Mouse (Mus musculus): ENCODE results near the gene Kcnc1. TPM values are rescaled to one million over a fixed set of nuclear protein-coding genes. Genes with fewer than 3 reads are reported as not detected.

Gene Kcnc1
- polyA plus RNA-seq, 1 experiment from 2014 or later, result 0.18 TPM

- ATAC-seq (ENCODE audit: low FRiP score, low TSS enrichment), result no peak
- no peak for DNase-seq (ENCODE audit: low spot score)
- WGBS, result 74% methylated on average over 6 of the region's 6 CpGs
Measured at GRCm38 (mm10) chr7:46410727-46411126, 14.4 kb downstream of the Kcnc1 start.

DNA sequence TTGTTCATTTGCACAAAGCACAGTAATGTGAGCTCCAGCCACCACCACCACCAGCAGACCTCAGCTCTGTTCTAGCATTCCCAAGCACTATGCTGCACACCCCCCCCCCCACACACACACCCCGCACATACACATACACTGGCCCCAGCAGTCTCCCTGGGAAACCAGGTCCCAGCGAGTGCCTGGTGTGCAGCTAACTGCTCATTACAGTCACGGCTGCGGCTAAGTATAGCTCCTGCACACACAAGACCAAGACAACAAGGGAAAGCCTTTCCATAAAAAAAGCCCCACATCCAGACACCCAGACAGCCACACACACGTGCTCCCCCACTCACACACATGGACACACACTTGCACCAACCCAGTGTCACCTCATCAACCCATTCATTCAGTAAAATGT, 16.5 kb downstream of the Kcnc1 start:
- no peak overlapping the region for H3K4me3 ChIP-seq (ENCODE audit: low read depth, low read length)
- 81% methylated on average over 5 of the region's 5 CpGs for WGBS
- DNase-seq (ENCODE audit: low spot score) (no peak), ATAC-seq (ENCODE audit: low FRiP score, low TSS enrichment) (no peak)
- no peak overlapping the region for H3K27ac ChIP-seq (replicated peaks)
- no peak overlapping the region for H3K4me2 ChIP-seq (replicated peaks; ENCODE audit: low read depth)
- H3K9me3 ChIP-seq (ENCODE audit: control insufficient read depth, low read length), result no peaks in the 10 kb centered on the region
- no peak overlapping the region for H3K9ac ChIP-seq (ENCODE audit: low read length)
- no peaks in the 10 kb centered on the region for H3K4me1 ChIP-seq (replicated peaks; ENCODE audit: control insufficient read depth, insufficient read depth)
- no peaks in the 10 kb centered on the region for H3K27me3 ChIP-seq (ENCODE audit: control insufficient read depth, insufficient read depth, low read length)
- TF ChIP-seq CTCF (IDR thresholded peaks at IDR 0.05; ENCODE audit: low read depth) (no peak), EP300 (optimal IDR thresholded peaks at IDR 0.05) (no peak)
- H3K36me3 ChIP-seq (ENCODE audit: control insufficient read depth, insufficient read depth, low read length), result no peaks in the 10 kb centered on the region

More at GRCm38 (mm10) chr7:46410727-46411126, 14.4 kb downstream of the Kcnc1 start:
- Histone ChIP-seq H3K9me3 (ENCODE audit: control insufficient read depth, low read length) (no peaks in the 10 kb centered on the region), H3K36me3 (ENCODE audit: control insufficient read depth, insufficient read depth, low read length) (no peaks in the 10 kb centered on the region), H3K4me1 (replicated peaks; ENCODE audit: control insufficient read depth, insufficient read depth) (no peaks in the 10 kb centered on the region), H3K4me2 (replicated peaks; ENCODE audit: low read depth) (no peak overlapping the region), H3K27ac (replicated peaks) (no peak overlapping the region), H3K4me3 (ENCODE audit: low read depth, low read length) (no peak overlapping the region), H3K27me3 (ENCODE audit: control insufficient read depth, insufficient read depth, low read length) (no peaks in the 10 kb centered on the region), H3K9ac (ENCODE audit: low read length) (no peak overlapping the region)
- TF ChIP-seq EP300 (optimal IDR thresholded peaks at IDR 0.05), result no peak
- no peak for TF ChIP-seq CTCF (IDR thresholded peaks at IDR 0.05; ENCODE audit: low read depth)

DNA sequence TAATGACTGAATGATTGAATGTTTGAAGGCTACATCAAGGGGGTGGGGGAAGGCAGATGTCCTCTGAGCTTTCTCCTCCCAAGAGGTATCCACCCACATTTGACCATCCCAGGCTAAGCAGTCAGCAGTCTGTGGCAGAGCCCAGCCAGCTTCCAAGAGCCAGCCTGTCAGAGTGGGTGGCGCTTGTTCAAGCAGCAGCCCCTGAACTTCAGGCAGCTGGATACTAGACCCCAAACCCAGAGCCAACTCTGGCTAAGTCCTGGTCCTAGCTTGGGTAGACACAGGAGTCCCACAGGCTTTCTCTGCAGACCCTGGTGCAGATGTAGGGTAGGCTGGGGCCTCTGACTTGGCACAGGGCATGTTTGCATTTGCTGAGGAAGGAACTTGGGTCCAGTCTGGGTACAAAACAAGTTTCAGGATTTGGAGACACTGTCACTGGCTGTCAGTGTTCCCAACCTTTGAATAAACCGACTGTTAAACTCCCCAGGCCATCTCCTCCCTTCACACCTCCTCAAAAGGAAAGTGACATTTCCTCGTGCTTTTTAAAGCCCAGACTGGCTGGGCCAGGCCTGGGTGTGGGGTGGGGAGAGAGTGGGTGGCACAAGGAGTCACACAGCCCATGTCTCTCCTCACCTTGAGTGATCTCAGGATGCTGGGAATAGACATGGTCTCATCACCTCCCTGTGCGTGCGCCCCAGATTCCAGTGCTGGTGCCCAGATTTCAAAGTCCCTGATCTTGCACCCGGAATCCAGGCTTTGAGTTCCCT, 17.8 kb downstream of the Kcnc1 start:
- no peak for TF ChIP-seq CTCF (IDR thresholded peaks at IDR 0.05; ENCODE audit: low read depth)
- no peak for TF ChIP-seq EP300 (optimal IDR thresholded peaks at IDR 0.05)
- WGBS, result 60% methylated on average over 6 of the region's 6 CpGs

DNA sequence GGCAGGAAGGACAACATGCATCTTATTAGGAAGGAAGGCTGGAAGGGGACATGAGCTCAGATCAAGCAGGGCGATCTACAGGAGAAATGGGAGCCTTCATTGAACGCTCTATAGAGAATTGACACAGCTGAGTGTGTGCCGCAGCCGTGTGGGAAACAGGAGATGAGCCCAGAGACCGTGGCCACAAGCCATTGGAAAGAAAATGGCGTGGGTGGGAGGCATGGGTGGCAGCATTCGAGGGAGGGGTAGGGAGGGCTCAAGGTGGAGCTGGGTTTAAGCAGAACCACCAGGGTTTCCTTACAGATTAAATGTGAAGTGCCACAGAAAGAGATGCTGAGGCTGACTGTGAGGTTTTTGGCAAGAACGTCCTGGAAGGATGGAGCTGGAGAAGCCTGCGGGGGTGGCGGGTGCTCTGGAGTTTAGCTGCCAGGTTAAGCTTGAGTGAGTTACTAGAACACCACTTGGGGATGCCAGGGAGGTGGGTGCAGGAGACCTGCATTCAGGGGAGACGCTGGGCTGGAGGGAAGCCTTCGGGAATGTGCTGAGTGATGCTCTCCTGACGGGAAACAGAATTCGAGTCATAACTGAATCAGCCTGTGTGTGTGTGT, 19.6 kb downstream of the Kcnc1 start:
- 71% methylated on average over 14 of the region's 14 CpGs for WGBS

More for the DNA sequence above, 17.8 kb downstream of the Kcnc1 start:
- H3K27ac ChIP-seq (replicated peaks), result no peak overlapping the region
- no peak overlapping the region for H3K9ac ChIP-seq (ENCODE audit: low read length)
- no peaks in the 10 kb centered on the region for H3K9me3 ChIP-seq (ENCODE audit: control insufficient read depth, low read length)
- no peaks in the 10 kb centered on the region for H3K27me3 ChIP-seq (ENCODE audit: control insufficient read depth, insufficient read depth, low read length)
- no peak overlapping the region for H3K4me3 ChIP-seq (ENCODE audit: low read depth, low read length)
- no peaks in the 10 kb centered on the region for H3K36me3 ChIP-seq (ENCODE audit: control insufficient read depth, insufficient read depth, low read length)
- no peak overlapping the region for H3K4me2 ChIP-seq (replicated peaks; ENCODE audit: low read depth)
- ATAC-seq (ENCODE audit: low FRiP score, low TSS enrichment) (0 out of 2 replicates have a peak, but pooled peaks have one; percentile 15), DNase-seq (ENCODE audit: low spot score) (no peak)
- no peaks in the 10 kb centered on the region for H3K4me1 ChIP-seq (replicated peaks; ENCODE audit: control insufficient read depth, insufficient read depth)

GRCm38 (mm10) chr7:46417467-46417866, 21.2 kb downstream of the Kcnc1 start:
- H3K9ac ChIP-seq (ENCODE audit: low read length), result no peak overlapping the region
- TF ChIP-seq EP300 (optimal IDR thresholded peaks at IDR 0.05), result no peak
- TF ChIP-seq CTCF (IDR thresholded peaks at IDR 0.05; ENCODE audit: low read depth), result no peak
- H3K9me3 ChIP-seq (ENCODE audit: control insufficient read depth, low read length), result no peaks in the 10 kb centered on the region
- H3K27ac ChIP-seq (replicated peaks), result no peak overlapping the region
- no peak for ATAC-seq (ENCODE audit: low FRiP score, low TSS enrichment)
- no peaks in the 10 kb centered on the region for H3K4me1 ChIP-seq (replicated peaks; ENCODE audit: control insufficient read depth, insufficient read depth)
- no peak overlapping the region for H3K4me3 ChIP-seq (ENCODE audit: low read depth, low read length)
- 67% methylated on average over 7 of the region's 7 CpGs for WGBS
- no peak for DNase-seq (ENCODE audit: low spot score)
- H3K36me3 ChIP-seq (ENCODE audit: control insufficient read depth, insufficient read depth, low read length), result no peaks in the 10 kb centered on the region
- H3K27me3 ChIP-seq (ENCODE audit: control insufficient read depth, insufficient read depth, low read length), result no peaks in the 10 kb centered on the region
- H3K4me2 ChIP-seq (replicated peaks; ENCODE audit: low read depth), result no peak overlapping the region

More for the DNA sequence above, 19.6 kb downstream of the Kcnc1 start:
- no peaks in the 10 kb centered on the region for H3K9me3 ChIP-seq (ENCODE audit: control insufficient read depth, low read length)
- DNase-seq (ENCODE audit: low spot score), result no peak
- H3K27me3 ChIP-seq (ENCODE audit: control insufficient read depth, insufficient read depth, low read length), result no peaks in the 10 kb centered on the region
- no peaks in the 10 kb centered on the region for H3K36me3 ChIP-seq (ENCODE audit: control insufficient read depth, insufficient read depth, low read length)
- ATAC-seq (ENCODE audit: low FRiP score, low TSS enrichment), result no peak
- H3K4me3 ChIP-seq (ENCODE audit: low read depth, low read length), result no peak overlapping the region
- H3K9ac ChIP-seq (ENCODE audit: low read length), result no peak overlapping the region
- TF ChIP-seq EP300 (optimal IDR thresholded peaks at IDR 0.05) (no peak), CTCF (IDR thresholded peaks at IDR 0.05; ENCODE audit: low read depth) (no peak)
- no peaks in the 10 kb centered on the region for H3K4me1 ChIP-seq (replicated peaks; ENCODE audit: control insufficient read depth, insufficient read depth)
- H3K27ac ChIP-seq (replicated peaks), result no peak overlapping the region
- H3K4me2 ChIP-seq (replicated peaks; ENCODE audit: low read depth), result no peak overlapping the region

DNA sequence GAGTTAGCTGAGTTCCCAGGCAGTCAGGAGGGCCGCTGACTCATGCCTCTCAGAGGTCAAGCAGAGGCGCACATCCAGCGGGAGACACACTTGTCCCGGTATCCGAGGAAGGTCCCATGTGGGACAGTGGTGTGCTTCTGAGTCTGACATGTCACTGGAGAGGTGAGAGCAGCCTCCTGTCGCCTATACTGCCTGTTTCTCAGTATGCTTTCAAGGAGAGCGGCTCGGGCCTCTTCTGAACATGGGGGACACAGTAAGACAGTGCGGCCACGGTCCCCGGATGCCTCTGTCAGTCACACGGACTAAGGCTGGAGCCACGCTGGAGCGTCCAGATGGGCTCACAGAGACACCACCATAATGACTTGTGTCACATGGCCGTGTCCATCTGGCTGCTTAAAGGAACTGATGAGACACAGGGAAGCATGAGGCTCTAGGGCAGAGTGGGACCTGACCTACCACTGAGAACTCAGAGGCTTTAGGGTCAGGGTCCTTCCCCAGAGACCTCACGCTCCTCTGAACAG, 21.9 kb downstream of the Kcnc1 start:
- ATAC-seq (ENCODE audit: low FRiP score, low TSS enrichment) (no peak), DNase-seq (ENCODE audit: low spot score) (no peak)
- Histone ChIP-seq H3K27ac (replicated peaks) (no peak overlapping the region), H3K36me3 (ENCODE audit: control insufficient read depth, insufficient read depth, low read length) (no peaks in the 10 kb centered on the region), H3K9ac (ENCODE audit: low read length) (no peak overlapping the region), H3K4me3 (ENCODE audit: low read depth, low read length) (no peak overlapping the region), H3K4me1 (replicated peaks; ENCODE audit: control insufficient read depth, insufficient read depth) (no peaks in the 10 kb centered on the region), H3K4me2 (replicated peaks; ENCODE audit: low read depth) (no peak overlapping the region), H3K9me3 (ENCODE audit: control insufficient read depth, low read length) (no peaks in the 10 kb centered on the region), H3K27me3 (ENCODE audit: control insufficient read depth, insufficient read depth, low read length) (no peaks in the 10 kb centered on the region)
- TF ChIP-seq CTCF (IDR thresholded peaks at IDR 0.05; ENCODE audit: low read depth), result no peak
- no peak for TF ChIP-seq EP300 (optimal IDR thresholded peaks at IDR 0.05)
- WGBS, result 74% methylated on average over 16 of the region's 16 CpGs
